Mouse (Mus musculus) embryonic facial prominence, embryonic 15.5 days (tissue): ENCODE measurements around the gene Daam1. TPM values are rescaled to one million over a fixed set of nuclear protein-coding genes. Genes with fewer than 3 reads are reported as not detected.

Experiments
- ATAC-seq: fragments of 200-750 bp; cut with Nextera tagmentation; 2 replicates; pipeline ENCODE4 v1.8.0; 2017; ENCODE audit warnings: low read depth, moderate TSS enrichment; ENCODE audit not compliant: insufficient number of reproducible peaks, low FRiP score, low TSS enrichment
- H3K27ac ChIP-seq: fragments of 300-500 bp; sonication (generic); replicated peaks from 2 replicates; pipeline ENCODE4 v1.5.1; 2015; ENCODE audit warnings: mild to moderate bottlenecking, inconsistent platforms
- H3K27me3 ChIP-seq: fragments of 300-500 bp; sonication (generic); 2 replicates; pipeline ENCODE4 v1.6.1; 2015; ENCODE audit warnings: inconsistent platforms
- H3K36me3 ChIP-seq: fragments of 300-500 bp; sonication (generic); 2 replicates; pipeline ENCODE4 v1.6.1; 2015; ENCODE audit warnings: mild to moderate bottlenecking, inconsistent platforms
- H3K4me1 ChIP-seq: fragments of 300-500 bp; sonication (generic); 2 replicates; pipeline ENCODE4 v1.6.1; 2015; ENCODE audit warnings: inconsistent platforms
- H3K4me2 ChIP-seq: fragments of 300-500 bp; sonication (generic); replicated peaks from 2 replicates; pipeline ENCODE4 v1.6.1; 2015; ENCODE audit warnings: mild to moderate bottlenecking, inconsistent platforms
- H3K4me3 ChIP-seq: fragments of 300-500 bp; sonication (generic); replicated peaks from 2 replicates; pipeline ENCODE4 v1.5.1; 2015; ENCODE audit warnings: mild to moderate bottlenecking, inconsistent platforms
- H3K9ac ChIP-seq: fragments of 300-500 bp; sonication (generic); 2 replicates; pipeline ENCODE4 v1.6.1; 2015; ENCODE audit warnings: inconsistent platforms
- H3K9me3 ChIP-seq: fragments of 300-500 bp; sonication (generic); replicated peaks from 2 replicates; pipeline ENCODE4 v1.6.1; 2016; ENCODE audit warnings: inconsistent platforms
- WGBS: fragments of 180-500 bp; shearing (Covaris S2); methylation state at CpG from one replicate; pipeline ENCODE4 v1.1.7; 2015; 5-methylcytosine and 5-hydroxymethylcytosine counted together
- polyA plus RNA-seq: library from polyadenylated mRNA; unstranded; fragments of >200 nt; fragmentation: Nextera tagmentation; extraction: Ambion mirVana; gene quantifications from 2 replicates; pipeline ENCODE4 v1.2.1, GENCODE M21; 2015

Gene Daam1
- polyA plus RNA-seq, 1 experiment from 2014 or later: 11.7 TPM

GRCm38 (mm10) chr12:71864544-71864897 is 33.6 kb downstream of the Daam1 start:
- no peak overlapping the region for H3K9ac ChIP-seq
- H3K4me1 ChIP-seq: peaks cover 49% of the 10 kb centered on the region
- no peak overlapping the region for H3K4me3 ChIP-seq
- no peak overlapping the region; the same call in 1 of the 2 replicates for H3K27ac ChIP-seq
- 9% methylated on average over 3 of the region's 3 CpGs for WGBS
- no peak overlapping the region for H3K4me2 ChIP-seq
- no peaks in the 10 kb centered on the region for H3K36me3 ChIP-seq
- no peaks in the 10 kb centered on the region for H3K27me3 ChIP-seq
- no peak for ATAC-seq
- H3K9me3 ChIP-seq: no peaks in the 10 kb centered on the region

DNA sequence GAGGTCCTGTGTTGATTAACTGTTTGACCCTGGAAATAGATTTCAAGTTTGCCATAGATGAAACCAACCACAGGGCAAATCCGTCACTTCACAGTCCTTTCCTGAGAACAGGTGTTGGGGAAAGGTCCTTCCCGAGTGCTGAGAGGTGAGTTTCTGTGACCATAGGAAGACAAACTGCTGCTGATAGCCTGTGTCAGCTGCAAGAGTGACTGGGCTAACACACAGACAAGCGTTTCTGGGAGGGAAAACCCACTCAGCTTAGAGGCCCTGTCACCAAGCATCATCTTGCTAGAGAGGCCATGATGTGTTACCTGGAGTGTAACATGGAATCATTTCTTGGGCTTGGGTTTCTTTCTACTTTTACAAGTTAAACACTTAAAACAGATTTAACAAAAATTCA is 35.1 kb downstream of the Daam1 start:
- 71% methylated on average over 3 of the region's 3 CpGs for WGBS
- Histone ChIP-seq H3K27ac (no peak overlapping the region), H3K9me3 (no peaks in the 10 kb centered on the region), H3K4me2 (no peak overlapping the region), H3K9ac (no peak overlapping the region), H3K4me3 (no peak overlapping the region), H3K27me3 (no peaks in the 10 kb centered on the region), H3K4me1 (peaks cover 55% of the 10 kb centered on the region), H3K36me3 (no peaks in the 10 kb centered on the region)
- no peak for ATAC-seq

DNA sequence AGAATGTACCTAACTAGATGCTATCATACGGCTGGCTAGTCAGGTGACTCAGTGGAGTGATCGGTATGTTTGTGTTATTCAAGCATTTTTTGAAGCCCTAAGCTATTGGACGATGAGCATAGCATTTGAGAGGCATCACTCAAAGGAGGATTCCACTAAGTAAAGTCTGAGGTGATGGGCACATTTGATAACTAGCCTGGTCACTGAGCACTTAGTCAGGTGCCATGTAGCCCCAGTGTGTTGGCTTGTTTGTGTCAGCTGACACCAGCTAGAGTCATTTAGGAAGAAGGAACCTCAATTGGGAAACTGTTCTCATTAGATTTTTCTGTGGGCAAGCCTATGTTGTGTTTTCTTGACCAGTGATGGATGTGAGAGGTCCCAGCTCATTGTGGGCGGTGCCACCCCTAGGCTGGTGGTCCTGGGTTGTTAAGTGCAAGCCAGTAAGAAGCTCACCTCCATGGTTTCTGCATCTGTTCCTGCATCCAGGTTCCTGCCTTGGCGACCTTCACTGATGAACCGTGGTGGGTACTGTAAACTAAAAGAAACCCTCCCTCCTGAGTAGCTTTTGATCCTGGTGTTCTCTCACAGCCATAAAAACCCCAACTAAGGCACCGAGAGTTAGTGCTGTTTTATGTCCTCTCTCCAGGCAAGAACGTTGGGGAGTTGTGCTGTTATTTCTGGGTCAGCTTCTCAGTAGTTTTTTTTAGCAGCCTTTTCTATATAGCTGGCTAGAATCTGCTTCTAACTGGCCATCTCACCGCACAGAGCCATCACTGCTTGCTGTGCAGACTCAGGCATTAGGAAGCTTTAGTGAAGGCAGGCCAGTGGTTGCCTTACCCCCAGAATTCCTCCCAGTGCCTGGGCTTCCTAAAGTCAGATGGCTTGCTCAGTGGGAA is 36.7 kb downstream of the Daam1 start:
- 74% methylated on average over 9 of the region's 9 CpGs for WGBS

GRCm38 (mm10) chr12:71870644-71871043 is 39.8 kb downstream of the Daam1 start:
- no peaks in the 10 kb centered on the region for H3K36me3 ChIP-seq
- H3K9ac ChIP-seq: no peak overlapping the region
- no peak overlapping the region for H3K4me2 ChIP-seq
- 67% methylated on average over 6 of the region's 6 CpGs for WGBS
- no peaks in the 10 kb centered on the region for H3K27me3 ChIP-seq
- H3K27ac ChIP-seq: no peak overlapping the region
- no peak overlapping the region for H3K4me3 ChIP-seq
- H3K4me1 ChIP-seq: peaks cover 49% of the 10 kb centered on the region
- no peak for ATAC-seq
- no peaks in the 10 kb centered on the region for H3K9me3 ChIP-seq

More for the DNA sequence above, 36.7 kb downstream of the Daam1 start:
- H3K4me3 ChIP-seq: no peak overlapping the region
- no peak overlapping the region for H3K9ac ChIP-seq
- ATAC-seq: no peak
- H3K4me2 ChIP-seq: no peak overlapping the region
- H3K36me3 ChIP-seq: no peaks in the 10 kb centered on the region
- H3K27ac ChIP-seq: no peak overlapping the region
- peaks cover 63% of the 10 kb centered on the region for H3K4me1 ChIP-seq
- no peaks in the 10 kb centered on the region for H3K27me3 ChIP-seq
- no peaks in the 10 kb centered on the region for H3K9me3 ChIP-seq

DNA sequence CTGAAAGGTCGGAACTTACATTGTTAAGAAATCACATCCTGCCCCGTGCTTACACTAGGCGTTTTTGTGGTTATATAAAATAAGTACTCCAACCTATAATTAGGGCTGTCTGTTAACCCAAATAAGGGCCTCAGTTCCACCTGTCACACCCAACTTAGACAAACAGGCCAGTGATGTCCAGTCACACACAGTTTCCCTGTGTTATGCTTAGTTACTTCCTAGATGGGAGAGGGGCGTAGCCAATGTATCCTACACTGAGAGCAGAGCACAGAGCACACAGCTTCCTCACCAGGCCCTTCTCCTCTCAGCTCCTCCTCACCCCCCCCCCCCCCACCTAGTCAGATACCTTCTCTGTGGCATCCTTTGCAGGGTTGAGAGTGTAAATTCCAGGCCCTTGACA is 41.5 kb downstream of the Daam1 start:
- H3K36me3 ChIP-seq: no peaks in the 10 kb centered on the region

DNA sequence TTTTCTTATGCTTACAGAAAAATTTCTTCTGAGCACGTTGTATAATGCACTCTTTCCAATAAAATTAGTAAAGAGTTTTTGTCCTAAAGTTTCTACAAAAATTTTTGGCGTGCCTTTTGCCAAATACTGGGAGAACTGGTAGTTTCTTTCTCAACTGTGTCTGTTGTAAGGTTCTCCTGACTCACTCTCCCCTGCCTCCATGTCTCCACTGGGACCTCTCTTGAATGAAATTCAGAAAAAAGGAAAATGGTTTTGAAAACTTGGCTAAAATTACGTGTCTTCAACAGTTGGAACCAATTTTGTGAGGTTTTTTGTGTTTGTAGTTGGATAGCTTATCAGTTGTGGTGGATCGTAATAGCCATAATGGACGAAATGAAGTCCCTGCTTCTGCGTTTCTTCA is 43.7 kb downstream of the Daam1 start:
- H3K36me3 ChIP-seq: no peaks in the 10 kb centered on the region
- H3K9ac ChIP-seq: no peak overlapping the region
- H3K27me3 ChIP-seq: no peaks in the 10 kb centered on the region
- no peak overlapping the region for H3K4me3 ChIP-seq
- no peak for ATAC-seq
- H3K9me3 ChIP-seq: no peaks in the 10 kb centered on the region
- H3K4me2 ChIP-seq: no peak overlapping the region
- H3K27ac ChIP-seq: no peak overlapping the region
- H3K4me1 ChIP-seq: peaks cover 19% of the 10 kb centered on the region; the same call in 1 of the 2 replicates
- 68% methylated on average over 6 of the region's 6 CpGs for WGBS

More for the DNA sequence above, 41.5 kb downstream of the Daam1 start:
- Histone ChIP-seq H3K27me3 (no peaks in the 10 kb centered on the region), H3K4me2 (no peak overlapping the region), H3K9ac (no peak overlapping the region), H3K9me3 (no peaks in the 10 kb centered on the region), H3K4me1 (peaks cover 39% of the 10 kb centered on the region; the same call in 1 of the 2 replicates), H3K4me3 (no peak overlapping the region), H3K27ac (no peak overlapping the region)
- WGBS: 59% methylated on average over 4 of the region's 4 CpGs
- no peak for ATAC-seq

GRCm38 (mm10) chr12:71874984-71875383 is 44.1 kb downstream of the Daam1 start:
- Histone ChIP-seq H3K4me1 (peaks cover 19% of the 10 kb centered on the region; the same call in 1 of the 2 replicates), H3K27ac (no peak overlapping the region; the same call in 1 of the 2 replicates), H3K9ac (no peak overlapping the region), H3K27me3 (no peaks in the 10 kb centered on the region), H3K4me2 (no peak overlapping the region), H3K9me3 (no peaks in the 10 kb centered on the region), H3K4me3 (no peak overlapping the region), H3K36me3 (no peaks in the 10 kb centered on the region)
- ATAC-seq: no peak
- WGBS: 77% methylated on average over 3 of the region's 3 CpGs

- Histone ChIP-seq H3K9me3 (no peaks in the 10 kb centered on the region), H3K27ac (no peak overlapping the region), H3K4me2 (no peak overlapping the region), H3K4me3 (no peak overlapping the region), H3K27me3 (no peaks in the 10 kb centered on the region), H3K9ac (no peak overlapping the region), H3K36me3 (no peaks in the 10 kb centered on the region), H3K4me1 (peaks cover 9% of the 10 kb centered on the region; the same call in 1 of the 2 replicates)
- 70% methylated on average over 7 of the region's 7 CpGs for WGBS
- ATAC-seq: no peak
These were observed 45.0 kb downstream of the Daam1 start for GRCm38 (mm10) chr12:71875761-71876489.

DNA sequence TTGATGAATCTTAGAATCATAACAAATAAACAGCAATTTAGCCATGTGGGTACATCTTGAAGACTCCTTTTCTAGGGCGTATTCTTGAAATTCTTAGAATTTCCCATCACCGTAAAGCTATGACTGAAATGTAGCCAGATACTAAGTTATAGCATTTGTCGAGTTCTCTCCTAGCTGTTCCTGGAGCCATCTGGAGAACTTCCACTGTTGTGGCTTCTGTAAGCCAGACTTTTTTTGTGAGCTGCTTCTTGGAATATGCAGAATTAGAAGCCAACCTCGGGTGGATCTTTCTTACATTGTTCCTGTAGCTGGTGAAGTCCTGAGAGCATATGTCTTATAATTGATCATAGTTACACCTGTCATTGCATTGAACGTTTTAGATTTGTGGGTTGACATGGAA is 50.1 kb downstream of the Daam1 start:
- no peaks in the 10 kb centered on the region for H3K36me3 ChIP-seq
- peaks cover 28% of the 10 kb centered on the region for H3K4me1 ChIP-seq
- ATAC-seq: no peak
- no peak overlapping the region for H3K9ac ChIP-seq
- no peaks in the 10 kb centered on the region for H3K9me3 ChIP-seq
- no peak overlapping the region for H3K27ac ChIP-seq
- H3K4me3 ChIP-seq: no peak overlapping the region
- no peaks in the 10 kb centered on the region for H3K27me3 ChIP-seq
- H3K4me2 ChIP-seq: no peak overlapping the region
- 61% methylated on average over 5 of the region's 5 CpGs for WGBS

DNA sequence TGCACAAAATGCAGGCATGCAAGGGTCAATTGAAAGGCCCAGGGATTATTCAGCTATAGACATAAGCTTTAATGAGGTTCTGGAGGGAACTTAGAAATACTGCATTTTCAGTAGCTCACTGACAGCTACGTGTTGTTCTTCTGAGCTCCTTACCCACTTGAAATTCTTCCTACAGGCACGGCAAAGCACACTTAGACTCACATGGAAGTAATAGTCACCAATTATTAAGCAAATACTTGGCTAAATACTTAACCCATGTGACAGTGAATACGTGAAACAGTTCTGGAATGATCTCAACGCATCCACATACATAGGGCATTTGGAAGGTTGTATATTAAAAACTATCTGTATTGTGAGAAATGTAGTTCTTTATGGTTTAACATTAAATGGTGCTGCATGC is 50.6 kb downstream of the Daam1 start:
- H3K36me3 ChIP-seq: no peaks in the 10 kb centered on the region
- H3K9me3 ChIP-seq: no peaks in the 10 kb centered on the region
- H3K4me2 ChIP-seq: no peak overlapping the region
- peaks cover 33% of the 10 kb centered on the region for H3K4me1 ChIP-seq
- ATAC-seq: no peak
- no peak overlapping the region for H3K27ac ChIP-seq
- no peak overlapping the region for H3K4me3 ChIP-seq
- H3K9ac ChIP-seq: no peak overlapping the region
- 57% methylated on average over 4 of the region's 4 CpGs for WGBS
- H3K27me3 ChIP-seq: no peaks in the 10 kb centered on the region

DNA sequence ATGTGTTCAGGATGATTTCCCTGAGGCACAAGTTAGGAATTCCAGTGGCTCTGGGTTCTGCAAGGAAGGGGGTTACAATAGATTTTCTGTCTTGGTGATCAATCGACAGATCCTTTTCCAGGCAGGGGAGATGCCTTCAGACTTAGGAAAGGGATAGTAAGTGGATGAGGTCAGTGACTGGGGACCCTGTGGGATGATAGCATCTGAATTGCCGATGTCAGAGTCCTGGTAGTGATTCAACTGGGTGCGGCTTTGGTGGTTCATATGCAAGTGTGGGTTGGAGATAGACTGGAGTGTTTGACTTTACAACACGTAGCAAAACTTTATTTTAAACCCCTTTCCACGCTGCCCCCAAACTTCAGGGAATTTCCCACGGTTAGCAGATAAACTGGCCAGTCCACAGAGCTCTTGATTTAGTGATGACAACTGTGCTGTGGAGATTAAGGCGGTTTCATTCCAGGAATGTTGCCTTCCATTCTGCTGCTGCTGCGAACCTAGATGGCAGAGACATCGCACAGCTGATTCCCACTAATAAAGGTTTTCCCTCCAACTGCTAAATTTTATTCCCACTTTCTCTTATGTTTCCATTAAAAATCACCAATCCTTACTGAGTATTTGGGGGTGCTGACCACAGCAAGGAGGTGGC is 52.3 kb downstream of the Daam1 start:
- 65% methylated on average over 9 of the region's 9 CpGs for WGBS
- H3K9ac ChIP-seq: no peak overlapping the region
- H3K9me3 ChIP-seq: no peaks in the 10 kb centered on the region
- no peak overlapping the region for H3K4me3 ChIP-seq
- H3K4me1 ChIP-seq: peaks cover 43% of the 10 kb centered on the region
- H3K4me2 ChIP-seq: no peak overlapping the region
- ATAC-seq: no peak
- H3K27me3 ChIP-seq: no peaks in the 10 kb centered on the region
- no peak overlapping the region for H3K27ac ChIP-seq
- no peaks in the 10 kb centered on the region for H3K36me3 ChIP-seq
